Mouse (Mus musculus): ENCODE results near the gene Trove2.

GRCm38 (mm10) chr1:143741331-143741730 is 35.5 kb downstream of the Trove2 start:
- no peak for TF ChIP-seq CTCF (IDR thresholded peaks at IDR 0.05; ENCODE audit: extremely low read depth, insufficient read depth, low read length)
- no peak for TF ChIP-seq POLR2A (IDR thresholded peaks at IDR 0.05; ENCODE audit: extremely low read depth, insufficient read depth, low read length)

Measured in cortical plate, adult 2 months (tissue).